Mouse (Mus musculus): ENCODE measurements at regions not wholly inside any gene's neighbourhood (a gene's known extent, or its start where the extent isn't known, plus 50 kb on each side); places are given as distances from the start of the nearest gene placed in this dataset.

- DNase-seq (ENCODE audit: low spot score), result no peak
Measured at GRCm38 (mm10) chr8:103955568-103956260, 145.7 kb upstream of the Cdh5 start.

DNA sequence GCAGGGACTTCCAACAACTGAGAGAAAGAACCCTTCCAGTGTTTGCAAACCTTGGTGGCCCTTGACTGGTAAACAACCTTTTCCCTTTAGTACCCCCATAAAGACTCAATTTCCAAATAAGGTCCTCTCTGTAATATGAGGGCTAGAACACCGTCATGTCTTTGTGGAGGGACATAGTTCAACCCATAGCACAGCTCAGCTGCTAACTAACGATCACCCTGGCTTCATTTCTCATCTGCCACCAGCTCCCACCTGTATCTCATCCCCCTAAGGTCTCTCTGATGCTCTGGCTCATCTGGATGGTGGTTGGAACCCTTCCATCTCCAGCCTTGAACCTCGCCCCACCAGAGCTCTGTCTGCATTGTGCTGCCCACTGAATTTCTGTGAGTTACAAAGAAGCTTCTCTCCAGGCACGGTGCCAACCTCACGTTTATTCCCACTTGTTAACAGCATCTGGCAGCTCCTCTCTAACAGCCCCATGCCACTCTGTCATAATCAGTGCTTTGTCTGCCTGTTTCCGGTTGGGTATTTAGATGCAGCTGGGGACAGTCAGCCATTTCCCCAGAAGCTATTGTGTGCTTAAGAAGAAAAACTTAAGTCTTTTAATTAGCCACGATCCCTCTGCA is 137.0 kb upstream of the Cdh5 start:
- DNase-seq (ENCODE audit: low spot score), result no peak

DNA sequence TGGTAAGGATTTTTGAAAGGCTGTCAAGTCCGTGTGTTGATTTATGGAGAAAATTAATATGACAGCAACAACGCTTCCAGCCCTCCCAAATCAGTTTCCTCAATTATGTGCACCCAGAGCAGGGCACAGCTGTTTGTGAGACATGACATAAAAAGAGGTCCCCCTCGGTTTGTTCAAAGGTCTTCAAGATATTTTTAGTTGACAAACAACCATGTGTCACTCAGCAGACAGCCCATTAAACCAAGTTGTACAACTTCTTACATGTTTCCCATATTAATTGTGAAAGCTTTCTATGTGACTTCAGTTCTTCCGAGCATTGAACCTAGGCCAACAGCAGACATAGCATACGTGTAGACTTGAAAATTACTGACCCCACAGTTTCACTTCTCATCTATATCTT is 131.5 kb upstream of the Cdh5 start:
- DNase-seq (ENCODE audit: low spot score), result no peak

DNA sequence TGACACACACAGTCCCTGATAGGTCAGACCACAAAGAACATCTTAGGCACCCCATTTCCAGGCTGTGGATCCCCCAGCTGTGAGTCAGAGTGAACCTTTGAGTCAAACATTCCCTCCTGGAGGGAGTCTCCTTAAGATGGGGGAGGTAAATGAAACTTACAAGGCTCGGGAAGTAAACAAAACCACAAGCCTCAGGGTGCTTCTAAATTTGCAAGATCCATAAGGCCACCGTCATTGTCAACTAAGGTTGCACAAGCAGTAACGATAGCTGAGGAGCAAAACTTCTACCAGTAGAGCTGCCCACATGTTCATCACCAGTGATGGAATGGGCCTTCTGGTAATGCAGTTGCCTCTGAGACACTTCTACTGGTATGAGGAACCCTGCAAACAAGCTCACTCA is 130.9 kb upstream of the Cdh5 start:
- no peak for DNase-seq (ENCODE audit: low spot score)

GRCm38 (mm10) chr8:103970966-103971365 is 130.5 kb upstream of the Cdh5 start:
- no peak for DNase-seq (ENCODE audit: low spot score)

DNA sequence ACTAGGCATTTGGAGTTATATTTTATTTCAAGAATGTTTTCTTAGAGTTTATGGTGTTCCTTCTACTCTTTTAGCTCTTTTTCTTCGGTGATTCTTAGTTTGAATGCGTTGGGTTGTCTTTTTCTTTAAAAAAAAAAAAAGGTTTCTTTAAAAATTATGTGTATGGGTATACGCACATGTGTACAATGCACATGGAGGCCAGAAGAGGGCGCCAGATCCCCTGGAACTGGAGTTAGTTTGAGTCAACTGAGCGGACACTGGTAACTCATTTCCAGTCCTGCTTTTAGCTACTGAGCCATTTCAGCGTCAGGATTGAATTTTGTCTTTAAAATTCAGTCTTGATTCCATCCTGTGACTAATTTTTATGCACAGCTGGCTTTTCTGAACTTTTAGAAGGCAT is 124.9 kb upstream of the Cdh5 start:
- DNase-seq (ENCODE audit: low spot score), result no peak

GRCm38 (mm10) chr8:103978948-103979347 is 122.5 kb upstream of the Cdh5 start:
- DNase-seq (ENCODE audit: low spot score), result no peak

DNA sequence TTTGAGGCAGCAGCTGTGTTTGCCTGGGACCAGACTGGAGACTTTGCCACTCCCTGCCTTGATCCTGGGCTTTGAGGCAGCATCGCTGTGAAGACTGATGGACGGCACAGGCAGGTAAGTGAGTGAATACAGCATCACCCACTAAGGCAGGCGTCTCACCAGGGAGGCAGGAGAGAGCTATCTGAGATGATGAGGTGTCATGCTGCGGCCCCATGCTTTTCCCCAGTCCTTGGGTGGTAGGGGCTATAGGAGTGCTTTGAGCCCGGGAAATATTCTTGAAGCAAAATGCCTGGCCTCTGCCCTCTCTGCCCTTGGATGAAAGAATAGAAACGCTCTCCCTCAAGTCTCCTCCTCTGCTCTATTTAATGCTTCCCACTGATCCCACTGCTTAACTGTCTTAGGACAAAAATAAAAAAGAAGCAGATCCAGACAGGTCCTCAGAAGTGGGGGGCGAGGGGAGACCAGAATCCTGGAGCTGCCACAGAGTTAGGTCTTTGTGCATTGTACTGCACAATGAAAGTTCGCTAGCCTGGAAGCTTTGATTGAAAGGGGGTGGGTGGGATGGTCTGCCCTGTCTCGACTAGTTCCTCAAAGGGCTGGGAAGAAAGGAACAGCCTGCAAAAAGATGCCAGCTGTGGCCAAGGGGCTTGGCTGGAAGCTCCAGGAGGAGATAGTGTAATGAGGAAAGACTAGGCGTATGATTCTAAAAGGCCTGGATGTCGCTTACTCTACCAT is 117.4 kb upstream of the Cdh5 start:
- DNase-seq (ENCODE audit: low spot score), result no peak

DNA sequence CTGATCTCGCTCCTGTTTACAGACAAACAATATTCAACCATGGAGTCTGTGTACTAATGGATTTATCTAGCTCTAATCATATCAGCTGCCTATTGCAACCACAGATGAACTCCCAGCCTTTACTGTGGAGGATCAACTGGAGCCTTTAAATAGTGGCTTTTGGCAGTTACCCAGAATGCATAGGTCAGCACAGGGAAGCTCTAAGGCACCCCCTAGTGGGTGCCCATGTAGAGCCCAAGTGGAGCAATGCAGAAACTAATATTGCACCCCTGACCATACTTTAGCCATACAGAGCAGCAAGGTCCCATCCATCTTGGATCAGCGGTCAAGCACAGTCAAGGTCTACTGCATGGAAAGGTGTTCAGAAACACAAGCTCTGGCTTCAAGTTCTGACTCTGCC is 115.8 kb upstream of the Cdh5 start:
- DNase-seq (ENCODE audit: low spot score), result no peak

DNA sequence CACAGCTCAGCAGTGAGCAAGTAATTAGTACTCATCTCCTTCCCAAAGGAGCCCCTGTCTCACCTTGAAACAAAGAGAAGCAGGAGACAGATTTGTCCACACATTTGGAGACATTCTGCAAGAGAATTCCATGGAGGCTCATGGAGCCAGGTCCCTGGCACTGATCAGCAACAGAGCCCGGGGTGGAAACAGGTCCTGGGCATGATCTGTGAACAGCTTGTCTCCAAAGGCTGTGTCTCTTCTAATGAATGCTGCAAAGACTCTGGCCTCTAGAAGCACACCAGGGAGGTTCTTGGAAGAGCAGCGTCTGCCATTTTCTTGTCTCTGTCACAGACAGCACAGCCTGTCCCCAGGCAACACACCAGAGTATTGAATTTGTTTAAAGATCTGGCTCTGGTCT is 107.5 kb upstream of the Cdh5 start:
- DNase-seq (ENCODE audit: low spot score), result no peak

DNA sequence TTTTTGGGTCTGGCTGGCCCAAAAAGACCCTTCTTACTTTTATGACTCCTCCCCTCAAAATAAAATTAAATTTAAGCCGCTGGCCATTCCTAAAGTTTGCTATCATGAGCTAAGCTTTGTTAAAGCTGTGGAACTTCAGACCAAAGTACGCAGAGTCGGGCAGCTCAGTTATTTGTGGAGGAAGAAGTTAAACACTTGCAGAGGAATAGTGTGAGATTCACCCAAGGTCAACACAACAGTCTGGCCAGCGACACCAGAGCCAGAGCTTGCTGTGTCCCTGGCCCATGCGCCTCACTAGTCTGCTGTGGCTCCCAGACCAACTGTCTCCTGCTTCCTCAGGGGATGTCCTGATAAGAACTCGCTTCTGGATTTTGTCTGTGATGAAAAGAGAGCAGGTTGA is 103.3 kb upstream of the Cdh5 start:
- DNase-seq (ENCODE audit: low spot score), result no peak

GRCm38 (mm10) chr8:104007209-104007608 is 94.2 kb upstream of the Cdh5 start:
- no peak for DNase-seq (ENCODE audit: low spot score)

DNA sequence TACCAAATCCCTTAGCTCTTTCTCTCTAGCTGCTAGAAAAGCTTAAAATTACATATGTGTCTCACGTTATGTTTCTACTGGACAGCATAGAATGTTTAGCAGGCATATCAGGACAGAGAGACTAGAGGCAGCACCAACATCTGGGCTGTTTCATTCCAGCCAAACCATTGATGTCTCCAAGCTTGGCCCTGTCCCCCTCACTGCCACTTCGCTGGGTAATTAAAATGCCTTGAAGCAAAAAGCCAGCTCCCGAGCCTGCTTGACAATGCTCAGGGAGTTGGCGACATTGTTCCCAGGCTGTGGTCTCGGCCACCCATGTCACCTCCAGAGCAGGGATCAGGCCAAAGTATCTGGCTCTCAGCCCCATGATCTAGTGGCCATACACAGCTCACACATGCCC is 92.7 kb upstream of the Cdh5 start:
- DNase-seq (ENCODE audit: low spot score), result no peak

GRCm38 (mm10) chr8:104009306-104009705 is 92.1 kb upstream of the Cdh5 start:
- DNase-seq (ENCODE audit: low spot score), result no peak

GRCm38 (mm10) chr8:104022231-104022630 is 79.2 kb upstream of the Cdh5 start:
- no peak for DNase-seq (ENCODE audit: low spot score)

GRCm38 (mm10) chr8:104022691-104023509 is 78.5 kb upstream of the Cdh5 start:
- no peak for DNase-seq (ENCODE audit: low spot score)

DNA sequence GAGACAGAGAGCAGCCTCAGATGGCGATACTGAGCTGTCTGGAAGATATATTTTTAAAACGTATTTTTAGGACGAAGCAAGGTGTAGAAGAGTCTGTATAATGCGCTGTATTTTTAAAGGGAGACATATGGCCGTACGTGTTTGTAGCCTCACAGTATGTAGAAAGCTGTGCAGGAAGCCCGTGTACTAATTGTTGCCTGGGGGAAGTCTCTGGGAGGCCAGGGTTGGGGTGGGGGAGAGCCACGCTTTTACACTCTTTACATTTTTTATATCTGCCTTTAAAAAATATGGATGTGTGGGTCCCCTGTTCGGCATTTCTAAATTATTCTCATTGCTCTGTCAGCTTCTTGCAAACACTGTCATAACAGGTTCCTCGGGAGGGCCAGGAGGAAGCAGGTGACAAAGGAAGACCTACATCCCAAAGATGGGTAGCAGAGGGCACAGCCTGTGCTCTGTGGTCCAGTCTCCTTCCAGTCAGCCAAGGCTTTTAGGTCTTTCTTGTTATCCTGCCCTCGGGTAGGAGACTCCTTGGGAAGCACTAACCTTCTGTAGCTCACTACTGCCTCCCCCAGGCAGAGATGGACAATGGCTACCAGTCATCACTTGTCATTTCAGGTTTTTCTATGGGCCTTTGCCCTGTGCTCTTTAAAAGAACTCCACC is 74.1 kb upstream of the Cdh5 start:
- no peak for DNase-seq (ENCODE audit: low spot score)

- peak; percentile 39 for DNase-seq (ENCODE audit: low spot score)
Measured at GRCm38 (mm10) chr8:104028626-104029025, 72.8 kb upstream of the Cdh5 start.

DNA sequence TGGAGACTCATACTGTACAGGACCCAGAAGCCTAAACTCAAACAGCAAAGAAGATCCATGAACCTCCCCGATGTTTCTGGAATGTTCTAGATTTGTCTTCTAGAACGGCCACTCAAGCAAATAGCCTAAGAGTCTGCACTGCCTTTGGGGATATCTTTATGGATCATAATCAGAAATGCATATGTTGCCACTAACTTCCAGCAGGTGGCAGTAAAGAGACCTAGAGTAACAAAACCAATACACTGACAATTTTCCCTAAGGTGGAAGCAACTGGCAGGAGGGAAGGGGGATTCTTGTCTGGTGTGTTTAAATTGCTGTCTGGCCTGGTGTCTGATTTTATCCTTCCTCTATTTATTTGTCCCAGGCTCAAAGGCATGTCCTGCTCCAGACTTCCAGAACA is 69.2 kb upstream of the Cdh5 start:
- no peak for DNase-seq (ENCODE audit: low spot score)

GRCm38 (mm10) chr8:104033148-104033547 is 68.3 kb upstream of the Cdh5 start:
- no peak for DNase-seq (ENCODE audit: low spot score)

- no peak for DNase-seq (ENCODE audit: low spot score)
Measured at GRCm38 (mm10) chr8:104034286-104034685, 67.1 kb upstream of the Cdh5 start.
